Mouse (Mus musculus): Measurements from ENCODE around the gene Plekhg1.
A peak's percentile ranks its signal among the peaks of the same experiment; 100 is the strongest.

Gene Plekhg1

DNA sequence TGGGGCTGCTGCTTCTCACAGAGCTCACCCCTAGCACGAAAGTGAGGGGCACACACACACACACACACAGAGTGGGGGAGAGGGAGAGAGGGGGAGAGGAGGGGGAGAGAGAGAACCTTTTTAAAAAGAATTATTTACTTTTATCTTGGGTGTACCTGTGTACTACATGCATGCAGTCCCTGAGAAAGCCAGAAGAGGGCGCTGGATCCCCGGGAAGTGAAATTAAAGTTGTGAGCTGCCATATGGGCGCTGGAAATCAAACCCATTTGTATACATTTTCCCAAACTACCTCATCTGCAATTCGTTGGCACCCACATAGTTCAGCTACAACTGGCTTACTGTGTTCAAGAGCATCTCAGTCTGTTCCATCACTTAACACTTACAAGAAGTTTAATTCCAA, 218.4 kb downstream of the Plekhg1 start:
- no peak for DNase-seq (ENCODE audit: low spot score)

DNA sequence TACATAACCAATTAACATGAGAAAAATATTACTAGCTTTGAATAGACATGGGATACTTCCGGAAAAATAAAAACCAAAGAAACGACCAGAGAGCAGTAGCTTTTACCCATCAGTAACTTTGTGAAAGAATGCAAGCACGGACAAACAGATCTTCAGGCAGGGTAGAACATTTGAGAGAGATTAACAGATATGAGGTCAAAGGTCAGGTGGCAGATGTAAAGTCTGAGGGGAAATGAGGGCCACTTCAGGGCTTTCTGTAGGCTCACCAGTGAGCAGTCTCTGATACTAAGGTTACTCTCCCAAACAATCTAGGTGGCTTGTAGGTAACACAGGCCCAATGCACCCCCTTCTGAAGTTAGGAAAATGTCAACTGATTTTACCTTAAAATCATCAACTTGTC, 228.9 kb downstream of the Plekhg1 start:
- DNase-seq (ENCODE audit: low spot score): no peak

DNA sequence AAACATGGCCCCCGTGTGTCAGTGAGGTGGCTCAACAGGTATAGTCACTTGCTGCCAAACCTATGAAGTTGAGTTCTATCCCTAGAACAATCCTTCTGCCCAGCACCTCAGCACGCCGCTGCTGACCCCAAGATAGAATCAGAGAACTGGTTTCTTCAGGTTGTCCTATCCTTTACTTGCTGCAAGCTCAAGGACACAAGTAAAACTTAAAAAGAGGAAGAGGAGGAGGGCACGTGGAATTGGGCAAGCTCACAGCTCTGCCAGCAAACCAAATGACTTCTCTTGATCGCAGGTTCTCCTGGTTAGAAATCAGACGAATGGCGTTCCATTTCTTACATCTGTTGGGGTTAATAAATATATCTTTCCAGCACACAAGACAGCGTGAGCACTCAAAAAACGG, 232.1 kb downstream of the Plekhg1 start:
- no peak for DNase-seq (ENCODE audit: low spot score)

DNA sequence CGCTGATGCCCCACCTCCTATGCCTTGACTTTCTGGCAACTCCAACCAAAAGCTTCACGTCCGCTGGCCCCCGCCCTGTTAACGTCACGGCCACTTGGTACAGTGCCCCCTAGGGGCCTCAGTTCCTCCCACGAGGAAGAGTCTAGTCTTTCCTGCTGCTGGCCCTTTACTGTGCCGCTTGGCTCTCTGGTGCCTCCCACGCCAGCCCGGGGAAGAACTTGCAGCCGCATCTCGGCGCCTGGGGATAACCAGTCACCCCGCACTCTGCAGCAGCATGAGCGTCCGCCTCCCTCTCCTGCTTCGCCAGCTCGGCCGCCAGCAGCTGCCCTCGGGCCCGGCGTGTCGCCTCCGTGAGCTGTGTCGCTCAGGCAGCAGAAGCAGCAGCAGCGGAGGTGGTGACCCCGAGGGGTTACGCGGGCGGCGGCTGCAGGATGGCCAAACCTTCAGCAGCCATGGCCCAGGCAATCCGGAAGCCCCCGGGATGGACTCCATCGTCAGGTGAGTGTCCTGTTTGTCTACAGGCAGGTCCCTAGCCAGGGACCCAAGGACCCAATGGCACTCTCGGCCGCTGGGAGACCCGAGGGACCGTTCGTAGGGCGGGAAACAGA, 232.9 kb downstream of the Plekhg1 start, which contains the start of gene Mthfd1l:
Gene Mthfd1l, plus strand, starts transcription at position 138 of the 608 bp plus-strand sequence.
- peak; percentile 83 for DNase-seq (ENCODE audit: low spot score)

DNA sequence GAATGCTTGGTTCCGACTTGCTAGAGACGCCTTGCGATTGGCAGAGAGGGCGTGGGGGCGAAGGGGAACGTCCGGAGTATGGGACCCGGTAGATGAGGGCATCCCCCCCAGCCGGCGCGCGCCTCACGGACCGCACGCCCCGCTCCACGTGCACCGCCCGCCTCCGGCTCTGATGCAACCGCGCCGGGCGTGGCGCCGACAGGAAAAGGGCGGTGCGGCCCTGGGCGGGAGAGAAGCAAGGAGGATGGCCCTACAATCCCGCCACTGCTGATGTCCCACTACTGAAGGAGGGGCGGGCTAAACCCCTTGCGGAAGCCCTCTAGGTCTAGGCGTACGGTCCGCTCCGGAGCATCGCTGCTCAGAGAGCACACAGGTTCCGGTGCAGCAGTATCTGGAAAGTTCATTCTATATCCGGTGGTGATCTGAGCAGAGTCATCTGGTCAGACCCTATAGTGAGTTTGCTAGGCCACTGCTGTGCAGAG, 233.5 kb downstream of the Plekhg1 start:
- peak; percentile 88 for DNase-seq (ENCODE audit: low spot score)

DNA sequence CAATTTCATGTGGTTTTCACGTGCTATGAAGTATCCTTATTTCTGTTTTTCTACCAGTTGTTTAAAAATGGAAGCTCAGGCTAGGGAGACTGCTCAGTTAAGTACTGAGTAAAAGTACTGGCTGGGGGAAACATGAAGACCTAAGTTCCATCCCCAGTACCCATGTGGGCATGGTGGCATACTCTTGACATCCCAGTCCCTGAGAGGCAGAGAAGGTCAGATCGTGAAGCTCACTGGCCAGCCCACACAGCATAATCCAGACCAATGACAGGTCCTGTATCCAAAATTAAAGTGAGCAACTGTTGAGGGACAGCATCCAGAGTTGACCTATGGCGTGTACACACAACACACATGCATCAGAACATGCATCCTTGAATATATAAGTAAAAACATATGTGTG, 234.2 kb downstream of the Plekhg1 start:
- no peak for DNase-seq (ENCODE audit: low spot score)

DNA sequence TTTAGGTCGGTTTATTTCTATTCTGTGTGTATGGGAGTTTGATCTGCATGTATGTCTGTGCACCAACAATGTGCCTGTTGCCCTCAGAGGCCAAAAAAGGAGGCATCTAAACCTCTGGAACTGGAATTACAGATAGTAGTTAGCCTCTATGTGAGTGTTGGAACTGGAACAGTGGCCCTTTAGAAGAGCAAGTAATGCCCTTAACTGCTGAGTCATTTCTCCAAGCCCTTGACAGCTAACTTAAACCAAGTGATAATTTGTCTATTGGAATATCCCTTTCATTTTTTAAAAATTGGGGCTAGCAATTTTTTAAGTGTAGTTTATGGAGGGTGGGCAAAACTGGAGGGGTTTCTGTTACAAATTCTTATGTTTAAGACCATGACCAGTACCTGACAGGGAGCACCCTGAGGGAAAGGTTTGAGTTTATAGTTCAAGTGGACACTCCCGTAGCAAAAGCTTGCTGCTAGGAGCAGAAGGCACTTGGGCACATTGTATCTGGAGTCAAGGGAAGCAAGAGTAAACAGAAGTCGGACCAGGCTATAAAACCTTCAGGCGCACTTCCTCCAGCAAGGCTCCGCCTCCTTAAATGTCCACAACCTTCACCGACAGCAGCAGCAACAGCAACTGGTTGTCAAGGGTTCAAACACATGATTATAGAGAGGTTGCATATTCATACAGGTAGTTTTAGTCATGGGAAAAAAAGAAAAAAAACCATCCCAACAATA, 235.9 kb downstream of the Plekhg1 start:
- no peak for DNase-seq (ENCODE audit: low spot score)

DNA sequence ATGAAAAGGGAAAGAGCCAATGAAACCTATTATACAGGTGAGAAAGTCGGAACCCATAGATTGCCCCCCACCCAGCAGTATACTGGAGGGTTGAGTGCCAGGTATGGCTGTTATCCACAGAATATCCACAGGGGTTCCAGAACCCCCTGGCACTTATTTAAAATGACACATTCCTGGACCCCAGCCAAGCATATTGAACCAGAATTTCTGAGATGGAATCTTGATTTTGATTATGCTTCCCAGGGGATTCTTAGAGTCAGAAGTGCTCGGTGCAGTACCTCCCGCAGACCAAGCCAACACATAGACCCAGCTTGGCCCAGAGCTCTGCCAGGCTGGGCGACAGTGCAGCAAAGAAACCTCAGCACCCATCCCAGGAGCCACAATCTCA, 236.5 kb downstream of the Plekhg1 start:
- DNase-seq (ENCODE audit: low spot score): no peak

DNA sequence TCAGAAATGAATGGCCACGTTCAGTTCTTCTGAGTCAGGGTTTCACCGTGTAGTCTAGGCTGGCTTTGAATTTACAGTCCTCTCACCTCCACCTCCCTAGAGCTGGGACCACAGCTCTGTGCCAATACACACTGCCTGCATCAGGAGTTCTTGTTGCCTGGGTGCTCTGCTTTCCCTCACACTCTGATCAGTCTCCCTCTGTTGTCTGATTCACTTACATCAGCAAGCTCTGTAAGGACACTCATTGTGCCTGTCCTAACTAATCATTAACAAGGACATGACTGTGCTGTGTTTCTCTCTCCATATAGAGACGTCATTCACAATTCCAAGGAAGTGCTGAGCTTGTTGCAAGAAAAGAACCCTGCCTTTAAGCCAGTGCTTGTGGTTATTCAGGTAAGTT, 238.2 kb downstream of the Plekhg1 start:
- no peak for DNase-seq (ENCODE audit: low spot score)

DNA sequence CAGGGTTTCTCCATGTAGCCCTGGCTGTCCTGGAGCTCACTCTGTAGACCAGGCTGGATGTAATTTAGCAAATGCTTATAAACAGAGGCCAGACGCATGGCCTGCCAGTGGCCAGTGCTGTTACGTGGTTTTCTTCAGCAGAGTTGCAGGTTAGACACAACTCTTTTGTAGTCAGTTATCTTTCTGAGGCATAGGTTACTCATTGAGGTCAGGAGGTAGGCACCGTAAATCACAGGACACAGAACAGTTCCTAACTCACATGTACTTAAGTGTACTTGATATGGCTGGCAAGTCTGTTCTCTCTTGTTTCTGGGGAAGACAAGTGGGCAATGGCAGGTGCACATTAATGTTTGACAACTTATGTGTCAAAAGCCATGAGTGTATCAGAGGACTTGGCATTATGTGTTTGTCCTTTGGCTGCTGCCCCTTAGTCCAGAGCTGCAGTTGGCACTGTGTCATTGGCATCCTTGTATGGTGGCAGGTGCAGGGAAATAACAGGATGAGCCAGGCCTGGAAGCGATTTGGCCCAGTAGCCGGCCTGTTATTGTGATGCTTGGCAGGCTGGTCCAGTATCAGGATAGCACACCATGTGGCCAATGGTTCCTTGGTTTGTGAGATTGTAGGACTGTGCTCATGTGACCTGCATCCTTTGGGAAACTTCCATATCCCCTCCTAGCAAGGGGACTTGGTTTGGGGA, 238.8 kb downstream of the Plekhg1 start:
- no peak for DNase-seq (ENCODE audit: low spot score)

DNA sequence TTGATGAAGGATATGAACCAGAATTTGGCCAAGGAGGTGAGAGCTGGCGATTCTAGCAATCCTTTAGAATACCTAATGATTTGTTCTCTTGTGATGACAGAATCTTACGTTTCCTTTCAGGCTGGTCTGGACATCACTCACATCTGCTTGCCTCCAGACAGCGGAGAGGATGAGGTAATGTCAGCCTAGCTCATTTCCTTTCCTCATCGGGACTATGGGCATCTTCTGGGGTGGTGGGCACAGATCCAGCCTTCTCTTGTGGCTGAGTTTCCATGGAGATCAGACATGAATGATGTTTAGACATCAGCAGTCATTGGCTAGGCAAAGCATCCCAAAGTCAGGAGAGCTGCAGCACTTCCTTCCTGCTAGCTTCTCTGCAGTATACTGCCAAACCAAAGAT, 240.1 kb downstream of the Plekhg1 start:
- DNase-seq (ENCODE audit: low spot score): no peak

DNA sequence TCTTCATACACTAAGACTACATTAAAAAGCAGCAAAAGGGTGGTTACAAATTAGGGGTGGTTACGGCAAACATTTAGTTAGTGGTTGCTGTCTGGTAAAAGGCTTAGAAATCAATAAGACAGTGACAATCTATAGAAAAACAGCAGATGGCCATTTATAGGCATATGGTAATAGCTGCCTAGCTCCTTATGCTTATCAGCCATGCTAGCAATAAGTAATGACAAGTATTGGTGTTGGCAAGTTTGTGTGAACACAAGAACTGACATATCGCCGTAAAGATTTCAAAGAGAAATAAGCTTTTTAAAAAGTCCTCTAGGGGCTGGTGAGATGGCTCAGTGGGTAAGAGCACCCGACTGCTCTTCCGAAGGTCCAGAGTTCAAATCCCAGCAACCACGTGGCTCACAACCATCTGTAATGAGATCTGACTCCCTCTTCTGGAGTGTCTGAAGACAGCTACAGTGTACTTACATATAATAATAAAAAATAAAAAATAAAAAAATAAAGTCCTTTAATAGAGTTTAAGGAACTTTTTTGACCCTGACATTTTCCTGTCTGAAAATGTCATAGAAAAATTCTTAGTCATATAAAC, 250.2 kb downstream of the Plekhg1 start:
- DNase-seq (ENCODE audit: low spot score): no peak

DNA sequence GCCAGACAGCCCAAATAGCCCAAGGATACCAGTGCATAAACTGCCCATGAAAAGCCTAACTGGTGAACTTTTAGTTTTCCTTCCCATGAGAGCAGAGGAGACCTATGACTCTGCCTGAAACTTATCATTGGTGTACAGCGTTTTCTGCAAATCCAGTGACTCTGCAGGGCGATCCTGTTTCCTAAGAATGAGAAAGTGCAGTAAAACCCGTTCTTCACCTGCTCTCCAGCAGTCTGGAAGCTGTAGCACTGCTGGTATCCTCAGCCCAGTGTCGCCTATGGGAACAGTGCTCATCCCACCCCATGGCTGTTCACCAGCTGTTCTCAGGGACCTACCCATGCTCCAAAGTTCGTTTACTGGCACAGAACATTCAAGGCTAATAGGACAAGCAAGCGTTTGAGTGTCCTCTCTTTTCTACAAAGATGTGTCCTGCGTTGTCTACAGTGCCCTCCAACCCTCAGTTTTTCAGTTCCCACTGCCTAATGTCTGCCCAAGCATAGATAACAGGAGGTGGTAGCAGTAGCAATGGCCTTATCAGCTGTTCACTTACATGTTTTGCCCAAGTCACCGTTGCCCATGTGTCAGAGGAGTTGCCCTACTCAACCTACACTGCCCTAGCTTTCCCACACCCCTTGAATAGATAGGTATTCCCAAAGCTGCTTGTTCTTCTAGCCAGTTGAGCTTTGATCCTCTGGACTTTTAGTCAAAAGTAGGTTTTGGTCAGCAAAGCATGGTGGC, 253.4 kb downstream of the Plekhg1 start:
- DNase-seq (ENCODE audit: low spot score): no peak

DNA sequence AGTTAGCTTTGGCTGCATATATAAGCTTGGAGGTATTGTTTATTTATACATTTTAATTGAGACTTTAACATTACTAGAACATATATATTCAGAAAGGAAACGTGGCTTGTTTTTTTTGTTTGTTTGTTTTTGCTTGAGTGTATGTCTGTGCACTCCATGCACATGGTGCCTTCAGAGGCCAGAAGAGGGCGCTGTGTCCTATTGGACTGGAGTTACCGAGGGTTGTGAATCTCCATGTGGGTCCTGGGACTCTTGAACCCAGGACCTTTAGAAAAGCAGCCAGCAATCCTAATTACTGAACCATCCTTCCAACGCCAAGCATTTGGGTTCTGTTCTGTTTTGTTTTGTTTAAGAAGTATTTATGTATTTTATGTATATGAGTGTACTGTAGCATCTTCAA, 255.1 kb downstream of the Plekhg1 start:
- DNase-seq (ENCODE audit: low spot score): no peak

DNA sequence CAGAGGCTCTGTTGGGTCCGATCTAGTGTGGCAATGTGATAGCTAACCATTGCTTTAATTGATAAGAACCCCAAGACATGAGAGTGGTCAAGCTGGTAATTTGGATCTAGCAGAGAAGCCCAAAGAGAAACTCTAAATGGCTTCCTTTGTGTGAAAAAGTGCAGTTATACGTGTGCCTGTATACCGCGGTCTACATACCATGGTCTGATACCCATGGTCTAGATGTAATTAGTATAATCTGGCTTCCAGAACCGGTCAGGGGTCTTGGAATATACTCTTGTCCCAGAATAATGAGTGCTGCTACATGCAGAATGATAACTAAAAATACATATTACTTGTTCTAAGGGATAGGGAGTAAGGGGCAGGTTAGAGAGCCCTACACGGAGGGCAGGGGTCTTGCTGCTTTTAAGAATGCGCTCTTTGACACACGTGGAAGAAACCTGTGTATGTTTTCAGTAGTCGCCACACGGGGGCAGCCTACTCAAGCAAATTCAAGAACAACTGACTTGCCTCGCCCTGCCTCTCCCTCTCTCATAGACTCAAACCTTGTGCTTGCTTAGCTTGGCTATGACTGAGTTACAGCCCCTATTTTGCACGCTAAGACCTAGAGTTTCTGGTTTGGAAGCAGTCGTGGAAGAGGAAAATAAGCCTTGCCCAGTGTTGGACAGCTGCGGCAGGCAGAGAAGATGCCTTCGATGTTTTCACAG, 256.2 kb downstream of the Plekhg1 start:
- peak; percentile 54 for DNase-seq (ENCODE audit: low spot score)

DNA sequence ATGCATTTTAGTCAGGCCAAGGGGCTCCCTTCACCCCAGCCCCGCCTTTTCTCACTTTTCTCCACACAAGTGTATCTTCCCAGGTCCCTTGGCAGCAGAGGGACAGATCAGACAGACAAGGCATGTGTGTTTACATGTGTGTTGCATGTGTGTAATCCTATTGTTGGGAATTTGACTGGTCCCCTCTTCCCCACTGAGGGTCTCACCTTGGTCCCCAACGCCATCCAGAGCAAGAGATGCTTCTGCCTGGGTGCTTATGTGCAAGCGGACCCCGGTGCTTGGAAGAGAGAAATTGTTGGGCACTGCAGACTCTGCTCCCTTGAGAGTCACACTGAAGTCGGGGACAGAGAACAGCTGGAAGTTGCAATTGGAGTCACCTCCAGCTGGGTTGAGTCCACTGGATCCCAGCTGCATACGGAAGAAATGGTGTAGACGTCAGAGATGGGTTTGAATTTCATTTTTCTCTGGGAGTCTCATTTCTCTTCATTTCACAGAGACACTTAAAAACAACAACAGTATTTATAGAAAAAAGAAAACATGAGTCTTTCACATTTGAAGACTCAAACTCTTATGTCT, 257.8 kb downstream of the Plekhg1 start:
- DNase-seq (ENCODE audit: low spot score): no peak

DNA sequence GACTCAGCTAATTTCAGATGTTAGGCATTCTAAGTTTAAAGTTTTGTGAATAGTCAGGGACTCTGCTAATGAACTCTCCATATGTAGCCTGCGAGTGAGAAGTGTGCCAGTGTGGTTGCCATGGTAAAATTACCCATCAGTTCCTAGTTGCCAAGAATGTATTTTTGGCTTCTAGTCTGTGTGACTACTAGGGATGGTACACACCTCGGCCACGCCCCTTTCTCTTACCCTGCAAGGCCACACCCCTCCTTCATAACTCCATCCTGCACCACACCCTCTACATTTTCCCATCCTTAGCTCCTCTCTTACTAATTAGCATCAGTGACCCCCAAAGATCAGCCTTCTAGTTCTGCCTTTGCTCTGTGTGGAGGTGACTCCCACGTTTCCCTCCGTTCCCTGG, 262.5 kb downstream of the Plekhg1 start:
- DNase-seq (ENCODE audit: low spot score): no peak

DNA sequence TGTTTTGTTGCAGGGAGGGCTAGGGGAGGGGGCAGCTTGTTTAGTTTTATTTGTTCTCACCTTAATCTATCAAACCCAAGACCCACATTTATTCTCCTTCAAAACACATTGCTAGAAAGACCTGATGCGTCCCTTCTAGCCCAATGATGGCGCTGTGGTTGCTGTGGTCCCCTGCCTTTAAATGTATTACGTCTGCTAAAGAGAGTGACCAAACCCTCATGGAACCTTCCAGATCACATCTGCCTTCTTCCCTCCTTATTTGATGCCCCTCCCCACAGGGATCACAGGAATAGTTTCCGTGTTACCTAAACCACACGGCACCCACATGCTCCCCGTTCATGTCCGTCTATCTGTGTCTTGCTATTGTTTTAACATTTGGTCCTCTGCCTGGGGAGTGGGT, 265.0 kb downstream of the Plekhg1 start:
- no peak for DNase-seq (ENCODE audit: low spot score)

DNA sequence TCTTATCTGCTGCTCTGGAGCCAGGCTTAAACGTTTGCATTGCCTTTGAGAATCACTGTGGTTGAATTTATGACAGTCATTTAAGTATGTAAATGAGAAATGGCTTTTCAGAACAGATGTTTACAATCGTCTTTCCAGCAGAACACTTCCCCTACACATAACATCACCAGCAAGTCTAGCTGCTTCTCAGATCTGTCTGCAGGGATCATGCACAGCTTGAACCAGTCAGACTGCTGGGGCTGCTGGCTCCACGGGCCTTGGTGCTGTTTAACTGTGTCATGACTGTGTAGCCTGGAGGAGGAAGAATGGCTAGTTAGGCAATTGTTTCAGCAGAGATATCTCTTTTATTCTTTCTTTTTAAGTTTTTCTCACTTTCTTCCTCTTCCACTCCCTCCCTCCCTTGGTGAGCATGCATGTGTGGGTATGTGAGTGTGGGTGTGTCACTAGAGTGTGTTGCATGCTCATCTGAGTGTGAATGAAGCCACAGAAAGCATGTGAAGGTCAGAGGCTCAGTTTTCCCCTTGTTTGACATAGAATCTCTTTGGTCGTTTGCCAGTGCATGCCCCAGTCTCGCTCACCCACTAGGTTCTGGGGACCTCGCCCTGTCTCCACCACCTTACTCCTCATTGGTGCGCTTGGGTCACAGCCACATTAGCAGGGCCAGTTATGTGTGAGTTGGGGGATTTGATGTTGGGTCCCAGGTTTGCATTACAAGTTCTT, 266.3 kb downstream of the Plekhg1 start:
- no peak for DNase-seq (ENCODE audit: low spot score)

Data from ovary, postnatal 36 days (tissue).